Mouse (Mus musculus): Measurements from ENCODE around the gene Fam107b. TPM values are rescaled to one million over a fixed set of nuclear protein-coding genes. Genes with fewer than 3 reads are reported as not detected.

The Fam107b gene
- total RNA-seq, 1 experiment = 15.0 TPM

GRCm38 (mm10) chr2:3721107-3721506 is 150.8 kb downstream of the Fam107b start:
- no peak for DNase-seq (ENCODE audit: low read depth, low spot score)
- Histone ChIP-seq H3K27ac (ENCODE audit: insufficient read depth, low read depth, low read length, poor library complexity, severe bottlenecking) (no peak overlapping the region), H3K4me1 (ENCODE audit: control insufficient read depth in 2 of 2, insufficient read depth in 2 of 2, low read length in 2 of 2, poor library complexity in 1 of 2) (no peaks in the 10 kb centered on the region), H3K36me3 (ENCODE audit: control insufficient read depth, insufficient read depth, low read length, poor library complexity, severe bottlenecking) (no peaks in the 10 kb centered on the region), H3K4me3 (ENCODE audit: insufficient read depth in 1 of 2, low read depth in 1 of 2, low read length in 2 of 2, poor library complexity in 1 of 2, severe bottlenecking in 1 of 2) (no peak overlapping the region), H3K9ac (ENCODE audit: insufficient read depth, low read depth, low read length, poor library complexity, severe bottlenecking) (no peak overlapping the region), H3K9me3 (ENCODE audit: control insufficient read depth, insufficient read depth, low read depth, low read length) (no peaks in the 10 kb centered on the region)
- TF ChIP-seq ZNF384 (IDR thresholded peaks at IDR 0.05; ENCODE audit: low read depth, low read length) = no peak
- no peak for TF ChIP-seq CHD2 (IDR thresholded peaks at IDR 0.05; ENCODE audit: low read depth, low read length)
- no peak for TF ChIP-seq HCFC1 (IDR thresholded peaks at IDR 0.05; ENCODE audit: borderline replicate concordance, insufficient read depth, low read length)
- TF ChIP-seq ZC3H11A (IDR thresholded peaks at IDR 0.05; ENCODE audit: borderline replicate concordance, low read depth, low read length) = no peak
- TF ChIP-seq MAFK (IDR thresholded peaks at IDR 0.05; ENCODE audit: insufficient read depth, low read depth, low read length) = no peak
- in situ Hi-C loops (cut with MboI; ENCODE audit: low sequenced_read_pairs in 2 of 2, unreplicated experiment in 2 of 2) = no loop called here

- in situ Hi-C loops (cut with MboI; ENCODE audit: low sequenced_read_pairs in 2 of 2, unreplicated experiment in 2 of 2) = no loop called here
- no peaks in the 10 kb centered on the region for H3K9me3 ChIP-seq (ENCODE audit: control insufficient read depth, insufficient read depth, low read depth, low read length)
Measured at GRCm38 (mm10) chr2:3721974-3722373, 151.7 kb downstream of the Fam107b start.

GRCm38 (mm10) chr2:3723391-3724106 is 153.3 kb downstream of the Fam107b start:
- H3K36me3 ChIP-seq (ENCODE audit: control insufficient read depth, insufficient read depth, low read length, poor library complexity, severe bottlenecking) = no peaks in the 10 kb centered on the region
- H3K27ac ChIP-seq (ENCODE audit: insufficient read depth, low read depth, low read length, poor library complexity, severe bottlenecking) = no peak overlapping the region
- no peak for DNase-seq (ENCODE audit: low read depth, low spot score)
- no peaks in the 10 kb centered on the region for H3K9me3 ChIP-seq (ENCODE audit: control insufficient read depth, insufficient read depth, low read depth, low read length)
- TF ChIP-seq ZC3H11A (IDR thresholded peaks at IDR 0.05; ENCODE audit: borderline replicate concordance, low read depth, low read length) (no peak), HCFC1 (IDR thresholded peaks at IDR 0.05; ENCODE audit: borderline replicate concordance, insufficient read depth, low read length) (no peak), CHD2 (IDR thresholded peaks at IDR 0.05; ENCODE audit: low read depth, low read length) (no peak), MAFK (IDR thresholded peaks at IDR 0.05; ENCODE audit: insufficient read depth, low read depth, low read length) (no peak), ZNF384 (IDR thresholded peaks at IDR 0.05; ENCODE audit: low read depth, low read length) (no peak)
- in situ Hi-C loops (cut with MboI; ENCODE audit: low sequenced_read_pairs in 2 of 2, unreplicated experiment in 2 of 2) = no loop called here
- no peak overlapping the region for H3K4me3 ChIP-seq (ENCODE audit: insufficient read depth in 1 of 2, low read depth in 1 of 2, low read length in 2 of 2, poor library complexity in 1 of 2, severe bottlenecking in 1 of 2)
- no peak overlapping the region for H3K9ac ChIP-seq (ENCODE audit: insufficient read depth, low read depth, low read length, poor library complexity, severe bottlenecking)
- H3K4me1 ChIP-seq (ENCODE audit: control insufficient read depth in 2 of 2, insufficient read depth in 2 of 2, low read length in 2 of 2, poor library complexity in 1 of 2) = no peaks in the 10 kb centered on the region

More at GRCm38 (mm10) chr2:3721974-3722373, 151.7 kb downstream of the Fam107b start:
- no peak for DNase-seq (ENCODE audit: low read depth, low spot score)
- no peaks in the 10 kb centered on the region for H3K36me3 ChIP-seq (ENCODE audit: control insufficient read depth, insufficient read depth, low read length, poor library complexity, severe bottlenecking)
- no peak overlapping the region for H3K4me3 ChIP-seq (ENCODE audit: insufficient read depth in 1 of 2, low read depth in 1 of 2, low read length in 2 of 2, poor library complexity in 1 of 2, severe bottlenecking in 1 of 2)
- no peak overlapping the region for H3K27ac ChIP-seq (ENCODE audit: insufficient read depth, low read depth, low read length, poor library complexity, severe bottlenecking)
- H3K9ac ChIP-seq (ENCODE audit: insufficient read depth, low read depth, low read length, poor library complexity, severe bottlenecking) = no peak overlapping the region
- no peaks in the 10 kb centered on the region for H3K4me1 ChIP-seq (ENCODE audit: control insufficient read depth in 2 of 2, insufficient read depth in 2 of 2, low read length in 2 of 2, poor library complexity in 1 of 2)
- TF ChIP-seq CHD2 (IDR thresholded peaks at IDR 0.05; ENCODE audit: low read depth, low read length) = no peak
- no peak for TF ChIP-seq MAFK (IDR thresholded peaks at IDR 0.05; ENCODE audit: insufficient read depth, low read depth, low read length)
- TF ChIP-seq ZNF384 (IDR thresholded peaks at IDR 0.05; ENCODE audit: low read depth, low read length) = no peak
- no peak for TF ChIP-seq ZC3H11A (IDR thresholded peaks at IDR 0.05; ENCODE audit: borderline replicate concordance, low read depth, low read length)
- no peak for TF ChIP-seq HCFC1 (IDR thresholded peaks at IDR 0.05; ENCODE audit: borderline replicate concordance, insufficient read depth, low read length)

- in situ Hi-C loops (cut with MboI; ENCODE audit: low sequenced_read_pairs in 2 of 2, unreplicated experiment in 2 of 2) = no loop called here
- Histone ChIP-seq H3K27ac (ENCODE audit: insufficient read depth, low read depth, low read length, poor library complexity, severe bottlenecking) (no peak overlapping the region), H3K36me3 (ENCODE audit: control insufficient read depth, insufficient read depth, low read length, poor library complexity, severe bottlenecking) (no peaks in the 10 kb centered on the region), H3K9ac (ENCODE audit: insufficient read depth, low read depth, low read length, poor library complexity, severe bottlenecking) (no peak overlapping the region), H3K4me1 (ENCODE audit: control insufficient read depth in 2 of 2, insufficient read depth in 2 of 2, low read length in 2 of 2, poor library complexity in 1 of 2) (peaks cover 0 to 5% of the 10 kb centered on the region in 2 experiments; a peak in 1 of 4 replicates), H3K4me3 (ENCODE audit: insufficient read depth in 1 of 2, low read depth in 1 of 2, low read length in 2 of 2, poor library complexity in 1 of 2, severe bottlenecking in 1 of 2) (no peak overlapping the region), H3K9me3 (ENCODE audit: control insufficient read depth, insufficient read depth, low read depth, low read length) (no peaks in the 10 kb centered on the region)
- DNase-seq (ENCODE audit: low read depth, low spot score) = no peak
- TF ChIP-seq ZC3H11A (IDR thresholded peaks at IDR 0.05; ENCODE audit: borderline replicate concordance, low read depth, low read length) (no peak), MAFK (IDR thresholded peaks at IDR 0.05; ENCODE audit: insufficient read depth, low read depth, low read length) (no peak), CHD2 (IDR thresholded peaks at IDR 0.05; ENCODE audit: low read depth, low read length) (no peak), HCFC1 (IDR thresholded peaks at IDR 0.05; ENCODE audit: borderline replicate concordance, insufficient read depth, low read length) (no peak), ZNF384 (IDR thresholded peaks at IDR 0.05; ENCODE audit: low read depth, low read length) (no peak)
Measured at GRCm38 (mm10) chr2:3726501-3727078, 156.3 kb downstream of the Fam107b start.
